Mouse (Mus musculus): ENCODE data around the gene Nsmf. TPM values are rescaled to one million over a fixed set of nuclear protein-coding genes. Genes with fewer than 3 reads are reported as not detected.

Gene Nsmf
- polyA plus RNA-seq (2012; rRNA removed) = 41.6 and 50.4 TPM in 2 replicates

DNA sequence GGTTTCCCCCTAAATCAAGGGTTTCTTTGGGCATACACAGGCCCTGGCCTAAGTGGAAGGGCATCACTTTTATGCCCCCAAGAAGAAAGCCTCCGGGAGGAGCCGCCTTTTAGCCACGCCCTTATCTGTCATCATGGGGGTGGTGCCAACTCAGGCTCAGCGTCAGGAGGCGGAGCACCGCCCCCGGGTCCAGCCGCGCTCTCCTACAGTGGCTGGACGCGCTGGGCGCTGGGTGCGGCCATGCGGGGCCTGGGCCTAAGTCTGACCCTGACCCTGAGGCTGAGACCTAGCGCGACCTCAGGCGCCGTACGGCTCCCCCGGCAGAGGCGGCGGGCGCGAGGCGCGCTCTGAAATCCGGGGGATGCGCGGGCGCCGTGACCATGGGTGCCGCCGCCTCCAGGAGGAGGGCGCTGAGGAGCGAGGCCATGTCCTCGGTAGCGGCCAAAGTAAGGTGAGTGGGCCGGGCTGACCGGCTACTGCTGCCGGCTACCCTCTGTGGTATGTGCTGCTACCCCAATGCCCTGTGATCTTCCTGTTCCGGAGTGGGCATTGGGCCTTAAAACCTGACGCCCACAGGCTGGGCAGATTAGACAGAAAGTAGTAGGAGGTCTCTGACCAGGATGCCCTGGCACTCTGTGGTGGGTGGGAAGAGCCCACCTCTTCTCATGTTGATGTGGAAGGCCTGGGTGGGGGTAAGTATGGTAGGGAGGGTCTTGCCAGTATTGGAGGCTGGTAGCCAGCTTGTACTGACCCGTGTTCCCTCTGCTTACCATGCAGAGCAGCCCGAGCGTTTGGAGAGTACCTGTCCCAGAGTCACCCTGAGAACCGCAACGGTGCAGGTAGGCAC is at the start of gene Nsmf:
Gene Nsmf, plus strand, starts transcription at position 135 of the 847 bp plus-strand sequence.
- TF ChIP-seq POLR2A (IDR thresholded peaks at IDR 0.05; ENCODE audit: control insufficient read depth, extremely low read depth, insufficient read depth, low read length, poor library complexity) (no peak), CTCF (IDR thresholded peaks at IDR 0.05; ENCODE audit: borderline replicate concordance, control insufficient read depth, extremely low read depth, insufficient read depth, low read length, poor library complexity) (no peak)
- peak; percentile 72 for DNase-seq
- Histone ChIP-seq H3K27ac (ENCODE audit: control insufficient read depth, insufficient read depth, low read length) (no peak within 1 kb of the TSS), H3K4me3 (ENCODE audit: control insufficient read depth, insufficient read depth, low read length) (peak within 1 kb of the TSS; percentile 52), H3K4me1 (replicated peaks; ENCODE audit: control insufficient read depth, insufficient read depth, low read length) (peaks cover 7% of the 10 kb centered on the region), H3K36me3 (ENCODE audit: control insufficient read depth, insufficient read depth, low read length) (no peaks in the 10 kb centered on the region), H3K27me3 (ENCODE audit: control insufficient read depth, insufficient read depth, low read length) (no peaks in the 10 kb centered on the region)
- 5% methylated on average over 47 of the region's 47 CpGs for WGBS

DNA sequence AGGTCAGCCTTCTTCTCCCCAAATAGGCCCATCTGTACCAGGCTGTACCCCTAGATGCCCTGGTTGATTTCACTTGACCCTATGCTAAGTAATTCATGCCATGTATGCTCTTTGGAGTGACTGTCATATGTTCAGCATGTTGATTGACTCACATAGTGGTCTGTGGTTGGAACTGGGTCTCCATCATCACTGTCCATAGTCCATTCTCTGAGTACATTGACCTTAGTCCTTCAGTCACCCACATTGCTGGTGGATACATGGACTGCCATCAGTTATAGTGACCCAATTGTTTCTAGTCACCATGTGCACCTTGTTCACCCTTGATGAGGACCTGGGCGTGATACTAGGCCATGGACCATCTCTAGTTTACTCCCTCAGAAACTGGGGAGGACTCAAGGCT is 47.4 kb upstream of the Nsmf start:
- H3K4me1 ChIP-seq (replicated peaks; ENCODE audit: control insufficient read depth, insufficient read depth, low read length) = no peaks in the 10 kb centered on the region
- 90% methylated on average over 1 of the region's 1 CpGs for WGBS
- TF ChIP-seq CTCF (IDR thresholded peaks at IDR 0.05; ENCODE audit: borderline replicate concordance, control insufficient read depth, extremely low read depth, insufficient read depth, low read length, poor library complexity) (no peak), POLR2A (IDR thresholded peaks at IDR 0.05; ENCODE audit: control insufficient read depth, extremely low read depth, insufficient read depth, low read length, poor library complexity) (no peak)
- DNase-seq = no peak
- H3K4me3 ChIP-seq (ENCODE audit: control insufficient read depth, insufficient read depth, low read length) = no peak overlapping the region
- H3K36me3 ChIP-seq (ENCODE audit: control insufficient read depth, insufficient read depth, low read length) = peaks cover 6% of the 10 kb centered on the region
- H3K27ac ChIP-seq (ENCODE audit: control insufficient read depth, insufficient read depth, low read length) = no peak overlapping the region
- no peaks in the 10 kb centered on the region for H3K27me3 ChIP-seq (ENCODE audit: control insufficient read depth, insufficient read depth, low read length)

DNA sequence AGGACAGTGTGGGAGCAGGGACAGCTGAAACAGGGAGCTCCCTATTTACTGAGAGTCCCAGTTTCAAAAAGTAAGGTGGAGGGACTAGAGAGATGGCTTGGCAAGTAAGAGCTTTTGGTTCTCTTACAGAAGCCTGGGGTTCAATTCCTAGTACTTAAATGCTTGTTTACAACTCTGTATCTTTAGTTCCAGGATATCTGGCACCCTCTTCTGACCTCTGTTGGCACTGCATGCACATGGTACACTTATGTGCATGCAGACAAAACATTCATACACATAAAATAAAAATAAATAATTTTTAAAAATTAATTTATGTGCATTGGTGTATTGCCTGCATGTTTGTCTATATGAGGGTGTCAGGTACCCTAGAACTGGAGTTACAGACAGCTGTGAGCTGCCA is 45.9 kb upstream of the Nsmf start:
- DNase-seq = peak; percentile 35
- Histone ChIP-seq H3K27ac (ENCODE audit: control insufficient read depth, insufficient read depth, low read length) (no peak overlapping the region), H3K36me3 (ENCODE audit: control insufficient read depth, insufficient read depth, low read length) (no peaks in the 10 kb centered on the region; the same call in none of the 2 replicates), H3K27me3 (ENCODE audit: control insufficient read depth, insufficient read depth, low read length) (no peaks in the 10 kb centered on the region), H3K4me1 (replicated peaks; ENCODE audit: control insufficient read depth, insufficient read depth, low read length) (no peaks in the 10 kb centered on the region), H3K4me3 (ENCODE audit: control insufficient read depth, insufficient read depth, low read length) (no peak overlapping the region)
- TF ChIP-seq CTCF (IDR thresholded peaks at IDR 0.05; ENCODE audit: borderline replicate concordance, control insufficient read depth, extremely low read depth, insufficient read depth, low read length, poor library complexity) (no peak), POLR2A (IDR thresholded peaks at IDR 0.05; ENCODE audit: control insufficient read depth, extremely low read depth, insufficient read depth, low read length, poor library complexity) (no peak)

DNA sequence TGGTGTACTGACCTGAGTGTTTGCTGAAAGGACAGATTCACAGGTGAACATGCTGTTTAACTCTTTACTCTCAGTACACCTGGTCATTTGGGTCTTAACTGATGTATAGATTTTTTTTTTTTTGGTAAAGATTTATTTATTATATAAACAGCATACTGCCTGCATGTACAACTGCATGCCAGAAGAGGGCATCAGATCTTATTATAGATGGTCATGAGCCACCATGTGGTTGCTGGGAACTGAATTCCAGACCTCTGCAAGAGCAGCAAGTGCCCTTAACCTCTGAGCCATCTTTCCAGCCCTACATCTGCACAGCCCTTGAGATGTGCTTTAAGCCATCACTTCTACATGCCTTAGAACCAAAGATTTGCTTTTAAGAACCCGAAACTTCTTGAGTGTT is 31.5 kb upstream of the Nsmf start:
- H3K27me3 ChIP-seq (ENCODE audit: control insufficient read depth, insufficient read depth, low read length) = no peaks in the 10 kb centered on the region
- TF ChIP-seq CTCF (IDR thresholded peaks at IDR 0.05; ENCODE audit: borderline replicate concordance, control insufficient read depth, extremely low read depth, insufficient read depth, low read length, poor library complexity) (no peak), POLR2A (IDR thresholded peaks at IDR 0.05; ENCODE audit: control insufficient read depth, extremely low read depth, insufficient read depth, low read length, poor library complexity) (no peak)
- H3K27ac ChIP-seq (ENCODE audit: control insufficient read depth, insufficient read depth, low read length) = no peak overlapping the region
- H3K36me3 ChIP-seq (ENCODE audit: control insufficient read depth, insufficient read depth, low read length) = peaks cover 10% of the 10 kb centered on the region; the same call in 1 of the 2 replicates
- H3K4me3 ChIP-seq (ENCODE audit: control insufficient read depth, insufficient read depth, low read length) = no peak overlapping the region
- no peak for DNase-seq
- 100% methylated on average over 1 of the region's 1 CpGs for WGBS
- H3K4me1 ChIP-seq (replicated peaks; ENCODE audit: control insufficient read depth, insufficient read depth, low read length) = no peaks in the 10 kb centered on the region

DNA sequence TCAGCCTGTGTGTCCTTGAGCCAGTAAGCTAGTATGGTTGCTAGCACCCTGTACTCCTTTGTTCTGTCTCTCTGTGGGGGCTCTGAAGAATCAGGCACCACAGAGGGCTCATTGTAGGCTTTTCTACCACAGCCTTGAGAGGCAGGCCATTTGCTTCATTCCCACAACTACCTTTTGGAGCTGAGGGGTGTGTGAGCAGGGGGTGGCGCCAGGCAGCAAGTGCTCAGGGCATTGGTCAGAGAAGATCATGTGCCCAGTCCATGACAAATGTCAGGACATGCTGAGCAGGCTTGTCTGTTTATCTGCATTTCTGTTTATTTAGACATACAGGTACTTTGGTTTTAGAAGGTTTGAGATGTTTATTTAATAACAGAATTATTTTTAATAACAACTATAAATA is 29.0 kb upstream of the Nsmf start:
- WGBS = 100% methylated on average over 1 of the region's 1 CpGs
- Histone ChIP-seq H3K27me3 (ENCODE audit: control insufficient read depth, insufficient read depth, low read length) (no peaks in the 10 kb centered on the region), H3K4me1 (replicated peaks; ENCODE audit: control insufficient read depth, insufficient read depth, low read length) (no peaks in the 10 kb centered on the region), H3K27ac (ENCODE audit: control insufficient read depth, insufficient read depth, low read length) (no peak overlapping the region), H3K36me3 (ENCODE audit: control insufficient read depth, insufficient read depth, low read length) (peaks cover 7% of the 10 kb centered on the region; the same call in 1 of the 2 replicates), H3K4me3 (ENCODE audit: control insufficient read depth, insufficient read depth, low read length) (no peak overlapping the region)
- no peak for DNase-seq
- no peak for TF ChIP-seq POLR2A (IDR thresholded peaks at IDR 0.05; ENCODE audit: control insufficient read depth, extremely low read depth, insufficient read depth, low read length, poor library complexity)
- no peak for TF ChIP-seq CTCF (IDR thresholded peaks at IDR 0.05; ENCODE audit: borderline replicate concordance, control insufficient read depth, extremely low read depth, insufficient read depth, low read length, poor library complexity)

DNA sequence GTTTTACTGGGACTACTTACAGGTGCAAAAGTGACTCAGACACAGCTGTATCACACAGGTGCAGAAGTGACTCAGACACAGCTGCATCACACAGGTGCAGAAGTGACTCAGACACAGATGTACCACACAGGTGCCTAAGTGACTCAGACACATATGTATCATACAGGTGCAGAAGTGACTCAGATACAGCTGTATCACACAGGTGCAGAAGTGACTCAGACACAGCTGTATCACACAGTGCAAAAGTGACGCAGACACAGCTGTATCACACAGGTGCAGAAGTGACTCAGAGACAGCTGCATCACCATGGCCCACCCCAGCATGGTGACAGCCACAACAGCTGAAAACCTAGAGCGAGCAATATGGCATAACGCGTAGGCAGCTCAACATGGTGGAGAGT is 19.2 kb upstream of the Nsmf start:
- no peak overlapping the region for H3K4me3 ChIP-seq (ENCODE audit: control insufficient read depth, insufficient read depth, low read length)
- no peak overlapping the region for H3K27ac ChIP-seq (ENCODE audit: control insufficient read depth, insufficient read depth, low read length)
- TF ChIP-seq CTCF (IDR thresholded peaks at IDR 0.05; ENCODE audit: borderline replicate concordance, control insufficient read depth, extremely low read depth, insufficient read depth, low read length, poor library complexity) (no peak), POLR2A (IDR thresholded peaks at IDR 0.05; ENCODE audit: control insufficient read depth, extremely low read depth, insufficient read depth, low read length, poor library complexity) (no peak)
- WGBS = 98% methylated on average over 4 of the region's 4 CpGs
- H3K36me3 ChIP-seq (ENCODE audit: control insufficient read depth, insufficient read depth, low read length) = peaks cover 15% of the 10 kb centered on the region
- H3K4me1 ChIP-seq (replicated peaks; ENCODE audit: control insufficient read depth, insufficient read depth, low read length) = no peaks in the 10 kb centered on the region
- no peaks in the 10 kb centered on the region for H3K27me3 ChIP-seq (ENCODE audit: control insufficient read depth, insufficient read depth, low read length)
- DNase-seq = no peak

All from thymus, adult 2 months (tissue).